Mouse (Mus musculus): ENCODE measurements around the gene Dop1a. TPM values are rescaled to one million over a fixed set of nuclear protein-coding genes. Genes with fewer than 3 reads are reported as not detected.

Dop1a gene
- total RNA-seq (2023), result 94.9 TPM

GRCm38 (mm10) chr9:86466990-86467870 is at the start of gene Dop1a:
Gene Dop1a, plus strand, starts transcription at chr9:86467154.

GRCm38 (mm10) chr9:86464151-86465105 is 2.5 kb upstream of the Dop1a start, which contains the start of gene Ube2cbp:
Gene Ube2cbp, minus strand, starts transcription at chr9:86464950.

GRCm38 (mm10) chr9:86571540-86572135 is 104.7 kb downstream of the Dop1a start, which contains the start of the genes Pgm3 and Rwdd2a:
Gene Pgm3, minus strand, starts transcription at chr9:86571842.
Gene Rwdd2a, plus strand, starts transcription at chr9:86571991.

Other genes starting within 250 kb of the Dop1a start
- gene Ube2cbp, start 2.2 kb upstream of the Dop1a start, total RNA-seq (2023), result 6.3 TPM
- 15.6 TPM for gene Pgm3, start 104.7 kb downstream of the Dop1a start, total RNA-seq (2023)
- 1.7 TPM for gene Rwdd2a, start 104.8 kb downstream of the Dop1a start, total RNA-seq (2023)
- 0.15 TPM for gene Me1, start 228.8 kb downstream of the Dop1a start, total RNA-seq (2023)